Mouse (Mus musculus) ES-Bruce4 (cell line): Measurements from ENCODE around the gene Mdh1.
"Not testable (repeated sequence)": the region's sequence is repeated elsewhere in the genome, so short reads cannot be mapped to it uniquely, and the experiment has no call there.

Source experiments
- CTCF ChIP-seq: IDR thresholded peaks from one replicate; pipeline ENCODE4 v1.8.1; 2011; ENCODE audit warnings: low read depth, low read length
- EP300 ChIP-seq: IDR thresholded peaks from 2 replicates; pipeline ENCODE4 v1.6.1; 2011; ENCODE audit warnings: low read depth, low read length; ENCODE audit not compliant: insufficient read depth
- POLR2A ChIP-seq: IDR thresholded peaks from one replicate; pipeline ENCODE4 v1.8.1; 2011; ENCODE audit warnings: low read length; ENCODE audit not compliant: insufficient read depth

- not testable (repeated sequence) for TF ChIP-seq CTCF, EP300, POLR2A
Measured at GRCm38 (mm10) chr11:21530856-21531255, 41.3 kb downstream of the Mdh1 start.
